Comparison of ENCODE assay signal across 8 mouse cellular contexts in genomic region chr5:124426475-124427071, GRCm38 (mm10). TPM values are rescaled to one million over a fixed set of nuclear protein-coding genes. Genes with fewer than 3 reads are reported as not detected.
DNase-seq lines count a peak whose midpoint lies in the region; ATAC-seq and TF ChIP-seq lines count a peak whose summit lies in the region.

No protein-coding gene starts in this region.

- DNase-seq in kidney, postnatal 36 days: no peak
- DNase-seq in T-cell, adult 2 months (ENCODE audit: low spot score): no peak
- no peak for DNase-seq in right cerebral cortex, postnatal 25 days
- no peak for DNase-seq in spleen, postnatal 14 days (ENCODE audit: low spot score in 2 of 2)

- 93% methylated on average over 10 of the region's 10 CpGs for WGBS in kidney, embryonic 15.5 days
- WGBS in hindbrain, embryonic 12.5 days: 93% methylated on average over 10 of the region's 10 CpGs
- WGBS in midbrain, embryonic 15.5 days: 92% methylated on average over 10 of the region's 10 CpGs

- peaks cover 11% of the 10 kb centered on the region; the same call in 1 of the 2 replicates for H3K36me3 ChIP-seq in kidney, embryonic 15.5 days
- H3K36me3 ChIP-seq in hindbrain, embryonic 12.5 days: peaks cover 7% of the 10 kb centered on the region; the same call in 1 of the 2 replicates
- H3K36me3 ChIP-seq in midbrain, embryonic 15.5 days (replicated peaks): 0 out of 2 replicates have a peak, but pooled peaks cover 3% of the 10 kb centered on the region

- H3K4me2 ChIP-seq in kidney, embryonic 15.5 days: peak overlapping the region; percentile 87
- peak overlapping the region; percentile 93 for H3K4me2 ChIP-seq in hindbrain, embryonic 12.5 days (replicated peaks)
- peak overlapping the region; percentile 49 for H3K4me2 ChIP-seq in midbrain, embryonic 15.5 days

- H3K4me1 ChIP-seq in kidney, embryonic 15.5 days: 0 out of 2 replicates have a peak, but pooled peaks cover 19% of the 10 kb centered on the region
- H3K4me1 ChIP-seq in cortical plate, adult 2 months (ENCODE audit: control insufficient read depth, insufficient read depth, low read length): no peaks in the 10 kb centered on the region
- H3K4me1 ChIP-seq in hindbrain, embryonic 12.5 days: peaks cover 13% of the 10 kb centered on the region
- peaks cover 24% of the 10 kb centered on the region for H3K4me1 ChIP-seq in midbrain, embryonic 15.5 days

- H3K27ac ChIP-seq in kidney, embryonic 15.5 days: peak overlapping the region; percentile 94
- no peak overlapping the region for H3K27ac ChIP-seq in cortical plate, adult 2 months (ENCODE audit: insufficient read depth, low read length)
- peak overlapping the region; percentile 92 for H3K27ac ChIP-seq in hindbrain, embryonic 12.5 days
- H3K27ac ChIP-seq in midbrain, embryonic 15.5 days: peak overlapping the region; percentile 98

- 0 out of 2 replicates have a peak overlapping the region, but pooled peaks have one; percentile 35 for H3K9ac ChIP-seq in kidney, embryonic 15.5 days
- H3K9ac ChIP-seq in hindbrain, embryonic 12.5 days: peak overlapping the region; percentile 83; the same call in 1 of the 2 replicates
- 0 out of 2 replicates have a peak overlapping the region, but pooled peaks have one; percentile 41 for H3K9ac ChIP-seq in midbrain, embryonic 15.5 days

- no peaks in the 10 kb centered on the region for H3K9me3 ChIP-seq in kidney, embryonic 15.5 days (replicated peaks)
- no peaks in the 10 kb centered on the region for H3K9me3 ChIP-seq in hindbrain, embryonic 12.5 days (replicated peaks)
- no peaks in the 10 kb centered on the region for H3K9me3 ChIP-seq in midbrain, embryonic 15.5 days

- no peak for ATAC-seq in kidney, embryonic 15.5 days (replicated peaks; ENCODE audit: low FRiP score)
- no peak for ATAC-seq in hindbrain, embryonic 12.5 days (ENCODE audit: low FRiP score)
- no peak for ATAC-seq in midbrain, embryonic 15.5 days (replicated peaks)

- TF ChIP-seq CTCF in cortical plate, adult 2 months (IDR thresholded peaks at IDR 0.05; ENCODE audit: extremely low read depth, insufficient read depth, low read length): no peak

- TF ChIP-seq POLR2A in cortical plate, adult 2 months (IDR thresholded peaks at IDR 0.05; ENCODE audit: extremely low read depth, insufficient read depth, low read length): no peak

- H3K4me3 ChIP-seq in kidney, embryonic 15.5 days (replicated peaks): peak overlapping the region; percentile 99
- peak overlapping the region; percentile 99 for H3K4me3 ChIP-seq in cortical plate, adult 2 months (ENCODE audit: insufficient read depth, low read length)
- peak overlapping the region; percentile 99 for H3K4me3 ChIP-seq in hindbrain, embryonic 12.5 days
- H3K4me3 ChIP-seq in midbrain, embryonic 15.5 days: peak overlapping the region; percentile 99

- no peaks in the 10 kb centered on the region for H3K27me3 ChIP-seq in kidney, embryonic 15.5 days
- H3K27me3 ChIP-seq in hindbrain, embryonic 12.5 days: no peaks in the 10 kb centered on the region
- H3K27me3 ChIP-seq in midbrain, embryonic 15.5 days (replicated peaks): no peaks in the 10 kb centered on the region

RNA-seq across cellular contexts. Expression of gene Sbno1, which starts 0.8 kb away (rescaled TPM):
- 90.0 and 96.2 TPM in 2 replicates for polyA plus RNA-seq in kidney, embryonic 15.5 days (2015; fragmentation: Nextera tagmentation; extraction: Ambion mirVana)
- 56.4 and 57.2 TPM in 2 replicates for polyA plus RNA-seq in cortical plate, adult 2 months (2012; rRNA removed)
- 108 and 113 TPM in 2 replicates for polyA plus RNA-seq in hindbrain, embryonic 12.5 days (2016; fragmentation: Nextera tagmentation; extraction: Ambion mirVana)
- polyA plus RNA-seq in midbrain, embryonic 15.5 days (2015; fragmentation: Nextera tagmentation; extraction: Ambion mirVana): 98.6 and 102 TPM in 2 replicates

RNA-seq across cellular contexts. Expression of gene Kmt5a, which starts 13.2 kb away (rescaled TPM):
- 45.5 and 49.9 TPM in 2 replicates for polyA plus RNA-seq in kidney, embryonic 15.5 days (2015; fragmentation: Nextera tagmentation; extraction: Ambion mirVana)
- 51.9 and 54.9 TPM in 2 replicates for polyA plus RNA-seq in cortical plate, adult 2 months (2012; rRNA removed)
- polyA plus RNA-seq in hindbrain, embryonic 12.5 days (2016; fragmentation: Nextera tagmentation; extraction: Ambion mirVana): 62.9 and 67.3 TPM in 2 replicates
- 36.4 and 49.1 TPM in 2 replicates for polyA plus RNA-seq in midbrain, embryonic 15.5 days (2015; fragmentation: Nextera tagmentation; extraction: Ambion mirVana)

RNA-seq across cellular contexts. Expression of gene Rilpl2, which starts 51.6 kb away (rescaled TPM):
- 29.6 and 32.8 TPM in 2 replicates for polyA plus RNA-seq in kidney, embryonic 15.5 days (2015; fragmentation: Nextera tagmentation; extraction: Ambion mirVana)
- 26.9 and 27.1 TPM in 2 replicates for polyA plus RNA-seq in cortical plate, adult 2 months (2012; rRNA removed)
- 18.0 and 20.0 TPM in 2 replicates for polyA plus RNA-seq in hindbrain, embryonic 12.5 days (2016; fragmentation: Nextera tagmentation; extraction: Ambion mirVana)
- polyA plus RNA-seq in midbrain, embryonic 15.5 days (2015; fragmentation: Nextera tagmentation; extraction: Ambion mirVana): 24.7 and 25.2 TPM in 2 replicates

RNA-seq across cellular contexts. Expression of gene Snrnp35, which starts 56.4 kb away (rescaled TPM):
- 26.7 and 27.4 TPM in 2 replicates for polyA plus RNA-seq in kidney, embryonic 15.5 days (2015; fragmentation: Nextera tagmentation; extraction: Ambion mirVana)
- polyA plus RNA-seq in cortical plate, adult 2 months (2012; rRNA removed): 11.5 TPM in 2 replicates
- polyA plus RNA-seq in hindbrain, embryonic 12.5 days (2016; fragmentation: Nextera tagmentation; extraction: Ambion mirVana): 23.8 and 27.2 TPM in 2 replicates
- 18.9 and 19.1 TPM in 2 replicates for polyA plus RNA-seq in midbrain, embryonic 15.5 days (2015; fragmentation: Nextera tagmentation; extraction: Ambion mirVana)
